Mouse (Mus musculus) neutrophil, adult 59 days (primary cell): Measurements from ENCODE around the gene Egr2. TPM values are rescaled to one million over a fixed set of nuclear protein-coding genes. Genes with fewer than 3 reads are reported as not detected.

Source experiments
- total RNA-seq, 2 experiments: library from RNA; stranded (reverse); gene quantifications; 1 replicate in 1 of 2; 2 replicates in 1 of 2; pipeline ENCODE4 v1.2.4; 2023

The Egr2 gene
- total RNA-seq: 1 to 10 TPM; 6.7 to 8.3 TPM

GRCm38 (mm10) chr10:67535256-67535655, at the start of gene Egr2:
Egr2 (plus strand) TSS chr10:67535475.

GRCm38 (mm10) chr10:67548877-67549731, 13.8 kb downstream of the Egr2 start, which contains the start of gene Ado:
Ado (minus strand) TSS chr10:67548955.

Other genes with a start within 250 kb of the Egr2 start
- gene Ado, start 13.5 kb downstream of the Egr2 start, total RNA-seq: 1 to 10 TPM; 5.9 to 6.7 TPM